Mouse (Mus musculus) large intestine, adult 2 months (tissue): Measurements from ENCODE around the gene Ptprj. TPM values are rescaled to one million over a fixed set of nuclear protein-coding genes. Genes with fewer than 3 reads are reported as not detected.

Experiments
- DNase-seq: peaks from one replicate; pipeline ENCODE4 v3.0.0-alpha.2; 2012; ENCODE audit warnings: low read depth, low spot score
- WGBS: fragments of 180-500 bp; shearing (Covaris S2); methylation state at CpG from one replicate; pipeline ENCODE4 v1.1.7; 2018; 5-methylcytosine and 5-hydroxymethylcytosine counted together
- polyA plus RNA-seq: library from polyadenylated mRNA; depleted of rRNA; stranded (reverse); fragments of >200 nt; gene quantifications from 2 replicates; pipeline ENCODE4 v1.2.3, GENCODE M21; 2012

Gene Ptprj
- polyA plus RNA-seq, 1 experiment = 12.2 TPM

DNA sequence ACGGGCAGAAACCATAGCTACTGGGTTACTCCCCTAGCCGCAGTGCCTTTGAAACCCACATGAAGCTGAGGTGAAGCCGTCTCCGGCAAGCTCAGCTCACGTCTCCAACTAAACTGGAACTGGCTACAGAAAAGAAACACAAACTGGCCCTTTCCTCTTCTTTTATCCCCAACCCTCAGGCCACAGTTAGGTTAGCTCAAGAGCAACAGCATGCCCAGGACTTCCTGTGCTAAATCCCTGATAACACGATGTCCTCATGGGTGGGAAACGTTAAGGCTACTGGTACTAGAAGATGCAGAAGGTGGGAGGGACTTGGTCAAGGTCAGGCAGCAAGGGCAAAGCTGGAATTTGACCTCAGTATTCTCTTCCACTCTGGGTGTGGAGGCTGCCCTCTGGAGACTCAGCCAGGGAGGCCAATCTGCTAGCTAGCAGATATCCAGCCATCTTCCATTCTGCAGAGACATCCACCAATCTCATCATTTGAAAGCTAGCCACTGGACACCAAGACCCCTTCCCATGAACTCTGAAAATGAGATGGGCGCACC is 18.2 kb downstream of the Ptprj start:
- no peak for DNase-seq
- 72% methylated on average over 8 of the region's 8 CpGs for WGBS

DNA sequence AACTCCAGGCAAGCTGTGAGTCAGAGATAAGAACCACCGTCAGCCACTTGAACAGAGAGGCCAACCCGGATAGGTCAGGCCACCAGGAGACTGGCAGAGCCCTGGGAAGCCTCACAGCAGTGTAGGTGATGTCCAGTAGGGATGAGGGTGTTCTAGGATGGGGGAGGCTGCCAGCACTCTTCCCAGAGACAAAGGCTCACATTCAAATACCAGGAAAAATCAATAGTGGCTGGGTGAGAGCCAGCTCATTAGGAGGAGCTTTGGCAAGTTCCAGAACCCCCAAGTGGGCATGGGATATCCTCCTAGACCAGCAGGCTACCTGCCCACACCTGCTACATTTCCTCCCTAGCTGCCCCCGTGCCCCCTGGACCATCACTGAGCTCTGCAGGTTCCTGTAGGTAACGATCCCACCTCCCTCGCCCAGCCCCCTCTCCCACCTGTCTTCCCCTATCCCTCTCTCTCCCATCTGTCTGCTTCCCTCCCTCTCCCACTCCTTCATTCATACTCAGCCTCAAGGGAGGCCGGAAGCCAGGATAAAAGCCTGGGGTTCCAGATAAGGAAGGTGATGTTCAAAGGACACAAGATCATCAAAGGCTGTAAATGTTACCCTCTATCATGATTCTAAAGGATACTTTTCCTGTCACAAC is 20.1 kb downstream of the Ptprj start:
- WGBS = 49% methylated on average over 6 of the region's 6 CpGs
- no peak for DNase-seq

DNA sequence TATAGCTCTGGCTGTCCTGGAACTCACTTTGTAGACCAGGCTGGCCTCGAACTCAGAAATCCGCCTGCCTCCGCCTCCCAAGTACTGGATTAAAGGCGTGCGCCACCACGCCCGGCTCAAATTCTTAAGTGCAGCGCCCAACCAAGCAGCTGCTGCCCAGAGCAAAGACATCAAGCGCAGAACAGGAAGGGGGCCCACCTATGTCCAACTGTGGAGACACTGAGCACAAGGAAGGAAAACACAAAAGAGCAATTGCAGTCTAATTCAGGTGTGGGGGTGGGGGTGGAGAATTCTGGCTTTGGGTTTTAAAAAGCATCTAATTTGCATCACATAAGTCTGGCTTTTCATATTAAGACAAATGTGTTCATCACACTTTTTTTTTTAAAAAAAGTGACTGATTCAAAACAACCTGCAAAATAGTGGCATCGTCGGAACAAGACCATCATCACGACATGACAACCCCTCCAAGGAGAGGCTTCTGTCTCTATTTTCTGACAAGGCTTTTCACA is 20.7 kb downstream of the Ptprj start:
- DNase-seq = no peak

DNA sequence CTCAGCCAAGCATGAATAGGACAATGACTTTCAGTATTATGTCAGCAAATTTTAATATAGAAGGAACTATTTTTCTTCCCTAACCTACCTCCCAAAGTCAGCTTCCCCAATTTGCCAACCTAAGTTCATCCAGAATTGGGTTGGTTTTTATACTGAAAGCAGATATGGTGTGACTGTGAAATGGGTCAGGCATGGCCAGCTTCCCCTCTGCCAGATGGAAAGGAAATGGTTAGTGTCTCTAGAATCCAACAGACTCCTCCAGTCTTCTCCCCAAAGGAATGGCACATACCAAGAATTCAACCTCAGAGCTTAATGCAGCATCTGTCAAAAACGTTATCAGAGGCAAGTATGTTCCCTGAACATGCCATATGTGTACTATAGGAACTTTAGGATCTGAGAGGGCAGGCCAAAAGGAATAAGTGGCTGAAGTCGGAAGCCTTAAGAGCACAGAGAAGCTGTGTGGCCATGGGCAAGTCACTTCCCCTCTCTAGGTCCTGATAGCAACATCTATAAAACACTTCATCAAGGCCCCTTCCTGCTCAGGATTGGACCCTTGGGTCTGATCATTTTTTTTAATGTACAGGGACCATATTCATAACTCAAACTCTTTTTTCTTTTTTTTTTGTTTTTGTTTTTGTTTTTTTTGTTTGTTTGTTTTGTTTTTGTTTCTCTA is 21.3 kb downstream of the Ptprj start:
- WGBS = 71% methylated on average over 2 of the region's 2 CpGs
- DNase-seq = no peak

More for the DNA sequence above, 20.7 kb downstream of the Ptprj start:
- WGBS = 77% methylated on average over 12 of the region's 12 CpGs

GRCm38 (mm10) chr2:90558361-90558760 is 22.1 kb downstream of the Ptprj start:
- WGBS = 90% methylated on average over 11 of the region's 11 CpGs
- DNase-seq = no peak

DNA sequence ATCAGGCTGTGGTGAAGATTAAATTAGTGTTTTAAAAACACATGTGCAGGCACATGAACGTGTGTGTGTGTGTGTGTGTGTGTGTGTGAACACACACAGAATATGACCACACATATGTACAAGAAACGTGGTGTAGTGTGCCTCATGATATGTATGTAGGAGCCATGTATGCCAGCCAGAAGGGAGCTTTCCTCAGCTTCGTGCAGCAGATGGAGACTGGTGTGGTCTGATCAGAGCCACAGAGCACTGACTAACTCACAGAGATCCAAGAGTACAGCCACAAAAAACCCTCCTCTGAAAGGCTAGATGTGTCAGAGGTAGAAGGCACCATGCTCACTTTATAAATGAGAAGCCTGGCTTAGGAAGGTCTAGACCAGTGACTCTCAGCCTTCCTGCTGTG is 22.5 kb downstream of the Ptprj start:
- WGBS = 81% methylated on average over 3 of the region's 3 CpGs
- no peak for DNase-seq

DNA sequence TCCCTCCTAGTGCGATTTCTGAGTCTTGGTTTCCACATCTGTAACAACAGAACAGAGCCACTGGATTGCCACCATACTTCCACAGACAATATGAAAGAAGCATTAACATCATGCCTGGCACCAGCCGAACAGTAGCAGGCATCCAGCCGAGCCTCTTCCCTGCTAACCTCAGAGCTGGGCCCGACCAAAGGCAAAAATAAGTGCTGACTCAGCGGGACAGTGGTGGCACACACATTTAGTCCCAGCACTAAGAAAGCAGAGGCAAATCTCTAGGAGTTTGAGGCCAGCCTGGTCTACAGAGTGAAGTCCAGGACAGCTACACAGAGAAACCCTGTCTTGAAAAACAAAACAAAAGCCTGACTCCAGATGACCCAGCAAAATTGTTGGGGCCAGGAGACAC is 24.7 kb downstream of the Ptprj start:
- WGBS = 82% methylated on average over 5 of the region's 5 CpGs
- DNase-seq = no peak

GRCm38 (mm10) chr2:90554806-90555205 is 25.6 kb downstream of the Ptprj start:
- WGBS = 50% methylated on average over 4 of the region's 4 CpGs
- DNase-seq = no peak

- DNase-seq = peak; percentile 76
- WGBS = 25% methylated on average over 4 of the region's 4 CpGs
These were observed 26.6 kb downstream of the Ptprj start for GRCm38 (mm10) chr2:90553861-90554260.

DNA sequence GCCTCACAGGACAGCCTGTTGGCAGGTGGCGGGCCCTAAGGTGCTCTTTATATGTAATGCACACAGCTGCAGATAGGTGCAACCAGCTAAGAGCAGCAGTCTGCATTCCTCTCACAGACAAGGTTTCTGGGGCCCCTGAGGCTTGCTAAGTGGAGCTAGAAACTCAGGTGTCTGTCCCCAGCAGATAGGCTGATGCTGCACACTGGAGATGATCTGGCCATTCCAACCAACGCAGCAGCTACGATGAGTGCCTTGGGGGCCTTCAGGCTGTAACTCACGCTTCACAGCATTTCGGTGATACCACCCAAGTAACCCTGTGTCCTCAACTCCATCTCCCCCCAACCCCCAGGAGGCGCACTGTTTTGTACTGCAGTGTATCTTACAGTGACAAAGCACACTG is 29.8 kb downstream of the Ptprj start:
- WGBS = 97% methylated on average over 6 of the region's 6 CpGs
- no peak for DNase-seq

DNA sequence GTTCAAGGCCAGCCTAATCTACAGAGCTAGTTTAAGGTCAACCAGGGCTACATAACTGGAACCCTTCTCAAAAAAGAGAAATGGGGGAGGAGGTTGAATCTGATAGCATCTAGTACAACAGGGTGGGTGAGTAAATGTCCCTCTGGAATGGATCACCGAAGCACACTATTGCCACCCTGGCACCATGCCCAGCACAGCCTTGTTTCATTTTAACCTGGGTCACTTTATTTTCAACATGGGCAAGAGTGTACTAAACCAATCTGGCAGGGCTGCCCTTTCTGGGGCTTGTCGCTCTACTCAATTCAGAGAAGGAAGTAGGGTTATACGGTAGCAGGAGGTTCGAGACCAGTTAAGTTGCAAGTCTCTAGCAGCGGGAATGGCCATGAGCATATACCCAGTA is 31.9 kb downstream of the Ptprj start:
- 35% methylated on average over 5 of the region's 5 CpGs for WGBS
- no peak for DNase-seq

DNA sequence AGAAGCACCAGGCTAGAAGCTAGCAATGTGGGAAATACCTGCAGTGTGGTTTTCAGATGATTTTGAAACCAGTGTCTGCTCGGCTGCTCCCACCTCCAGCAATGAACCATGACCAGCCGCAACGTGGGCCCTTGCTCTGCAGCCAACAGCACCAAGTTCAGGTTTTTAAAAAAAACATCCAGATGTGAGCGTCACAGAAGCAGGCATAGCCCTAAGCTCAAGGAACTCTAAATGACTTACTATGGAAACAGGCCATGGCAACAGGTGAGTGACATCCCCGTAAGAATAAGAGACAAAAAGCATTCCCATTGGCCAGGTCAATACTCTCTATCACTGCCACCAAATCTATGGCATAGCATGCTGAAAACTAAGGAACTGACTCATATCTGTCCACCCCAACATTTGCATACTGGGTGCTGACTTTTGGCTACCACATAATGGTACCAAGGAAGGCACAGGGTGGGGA is 33.3 kb downstream of the Ptprj start:
- 87% methylated on average over 5 of the region's 5 CpGs for WGBS
- DNase-seq = no peak

GRCm38 (mm10) chr2:90545261-90545660 is 35.2 kb downstream of the Ptprj start:
- DNase-seq = no peak
- WGBS = 34% methylated on average over 5 of the region's 5 CpGs

- WGBS = 98% methylated on average over 3 of the region's 3 CpGs
- DNase-seq = no peak
These were observed 36.5 kb downstream of the Ptprj start for GRCm38 (mm10) chr2:90543989-90544388.

DNA sequence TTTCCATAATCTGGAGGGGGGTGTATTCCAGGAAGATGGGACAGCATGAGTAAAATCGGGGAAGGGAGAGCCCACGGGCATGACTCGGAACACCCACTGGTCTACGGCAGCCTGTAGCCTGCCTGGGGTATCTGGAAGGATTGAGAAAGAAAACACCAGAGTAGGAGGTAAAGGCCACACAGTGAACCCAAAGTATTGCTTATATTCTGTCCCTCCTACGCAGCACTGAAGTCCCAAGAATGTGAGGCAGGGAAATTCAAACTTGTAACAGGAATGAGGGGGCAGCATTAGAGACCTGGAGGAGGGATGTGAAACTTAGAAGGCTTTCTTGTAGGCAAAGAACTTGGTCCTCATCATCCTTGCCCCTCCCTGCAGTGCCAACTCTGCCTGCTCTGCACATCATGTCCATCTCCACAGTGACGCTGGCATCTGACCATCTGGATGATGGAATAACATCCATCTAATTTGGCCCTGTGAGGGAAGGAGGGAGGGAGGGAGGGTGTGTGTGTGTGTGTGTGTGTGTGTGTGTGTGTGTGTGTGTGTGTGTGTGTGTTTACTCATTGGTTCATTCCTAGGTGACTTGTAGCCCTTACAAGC is 37.2 kb downstream of the Ptprj start:
- no peak for DNase-seq
- 94% methylated on average over 6 of the region's 6 CpGs for WGBS

GRCm38 (mm10) chr2:90542656-90543055 is 37.8 kb downstream of the Ptprj start:
- DNase-seq = no peak
- 71% methylated on average over 2 of the region's 2 CpGs for WGBS

DNA sequence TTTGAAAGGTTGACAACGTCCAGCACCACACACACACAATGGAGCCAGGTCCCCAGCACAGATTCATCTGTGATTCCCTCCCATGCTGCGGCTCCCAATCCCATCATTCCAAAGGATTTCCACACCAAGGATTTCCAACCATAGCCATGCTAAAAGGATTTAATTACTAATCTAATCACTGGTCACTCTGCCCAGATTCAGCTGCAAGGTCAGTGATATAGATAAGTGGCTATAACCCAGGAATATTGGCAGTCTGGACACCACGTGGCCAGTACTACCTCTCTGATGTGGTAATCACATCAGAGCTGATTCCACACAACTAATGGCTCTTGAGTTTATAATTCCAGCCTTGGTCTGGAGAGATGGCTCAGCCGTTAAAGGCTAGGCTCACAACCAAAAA is 41.2 kb downstream of the Ptprj start:
- no peak for DNase-seq
- 89% methylated on average over 4 of the region's 4 CpGs for WGBS

- 71% methylated on average over 4 of the region's 4 CpGs for WGBS
- no peak for DNase-seq
These were observed 43.2 kb downstream of the Ptprj start for GRCm38 (mm10) chr2:90537244-90537643.

DNA sequence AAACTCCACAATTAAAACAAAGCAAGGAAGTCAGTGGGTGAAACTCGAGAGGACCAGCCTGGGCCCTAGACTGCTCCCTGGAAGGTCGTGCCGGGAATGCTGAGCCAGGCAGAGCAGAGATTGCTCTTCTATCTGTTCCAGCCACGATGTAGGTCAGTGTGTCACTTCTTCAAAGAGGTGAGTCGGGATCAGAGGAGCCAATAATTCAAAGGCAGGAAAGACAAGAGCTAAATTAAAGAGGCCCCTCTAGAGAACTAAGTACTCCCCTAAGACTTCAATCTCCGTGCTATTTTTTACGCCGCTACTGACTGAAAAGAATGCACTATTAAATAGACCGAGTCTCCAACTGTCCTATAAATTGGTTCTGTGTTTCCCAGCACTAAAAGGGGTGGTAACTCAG is 43.9 kb downstream of the Ptprj start:
- WGBS = 63% methylated on average over 9 of the region's 9 CpGs
- no peak for DNase-seq

DNA sequence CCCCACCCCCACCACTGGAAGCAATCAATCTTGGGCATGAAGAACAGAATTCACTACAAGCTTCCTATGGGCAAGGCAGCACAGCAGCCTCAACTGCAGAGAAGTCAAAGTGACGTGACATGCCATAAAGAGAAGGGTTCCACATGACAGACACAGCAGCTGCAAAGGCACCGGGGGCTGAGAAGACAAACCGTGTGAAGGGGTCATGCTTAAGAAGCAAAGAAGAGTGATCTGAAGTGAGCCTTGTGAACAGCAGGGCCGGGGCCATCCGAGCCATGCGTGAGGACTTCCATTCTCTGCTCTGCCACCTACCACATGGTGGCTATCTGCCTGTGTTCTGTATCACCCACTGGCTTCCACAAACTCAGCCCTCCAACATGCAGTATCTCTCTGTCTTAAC is 45.7 kb downstream of the Ptprj start:
- WGBS = 92% methylated on average over 6 of the region's 6 CpGs
- DNase-seq = no peak

DNA sequence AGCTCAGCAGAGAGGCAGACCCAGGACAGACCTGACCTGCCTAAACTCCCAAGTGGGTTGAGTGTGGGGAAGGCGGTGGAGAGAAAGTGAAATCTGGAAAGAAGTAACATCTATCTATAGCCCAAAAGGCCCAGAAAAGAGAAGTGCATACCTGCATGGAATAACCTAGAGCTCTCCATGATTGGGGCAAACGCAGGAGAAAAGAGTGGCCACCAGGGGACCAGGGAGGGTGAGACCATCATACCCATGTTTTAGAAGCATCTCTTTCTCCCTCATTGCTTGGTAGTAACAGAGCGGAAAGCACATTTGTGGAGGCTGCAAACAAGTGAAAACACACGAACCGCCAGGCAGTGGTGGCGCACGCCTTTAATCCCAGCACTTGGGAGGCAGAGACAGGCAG is 46.5 kb downstream of the Ptprj start:
- no peak for DNase-seq
- WGBS = 91% methylated on average over 7 of the region's 7 CpGs
